Mouse (Mus musculus): Measurements from ENCODE around the gene Nudt6.
A peak's percentile ranks its signal among the peaks of the same experiment; 100 is the strongest.

Gene Nudt6

DNA sequence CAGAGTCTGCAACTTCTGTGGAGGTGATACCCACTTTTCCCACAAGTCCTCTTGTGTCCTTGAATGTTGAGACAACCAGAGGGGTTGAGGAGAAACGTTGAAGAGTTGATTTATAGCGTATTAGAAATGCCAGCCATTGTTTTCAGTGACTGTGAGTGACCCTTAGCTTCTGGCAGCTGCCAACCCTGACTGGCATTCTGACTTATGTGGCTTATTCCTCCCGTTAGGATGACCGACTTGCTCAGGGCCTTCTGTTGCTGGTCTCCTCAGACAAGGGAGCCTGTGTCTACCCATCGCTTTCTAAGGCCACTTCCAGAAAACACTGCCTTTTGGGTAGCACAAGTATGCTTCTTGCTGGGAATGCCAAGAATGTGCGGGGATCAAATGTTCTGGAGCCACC, 38.6 kb downstream of the Nudt6 start:
- DNase-seq: no peak

- DNase-seq: no peak
Observed at GRCm38 (mm10) chr3:37379930-37380881, 39.8 kb downstream of the Nudt6 start.

DNA sequence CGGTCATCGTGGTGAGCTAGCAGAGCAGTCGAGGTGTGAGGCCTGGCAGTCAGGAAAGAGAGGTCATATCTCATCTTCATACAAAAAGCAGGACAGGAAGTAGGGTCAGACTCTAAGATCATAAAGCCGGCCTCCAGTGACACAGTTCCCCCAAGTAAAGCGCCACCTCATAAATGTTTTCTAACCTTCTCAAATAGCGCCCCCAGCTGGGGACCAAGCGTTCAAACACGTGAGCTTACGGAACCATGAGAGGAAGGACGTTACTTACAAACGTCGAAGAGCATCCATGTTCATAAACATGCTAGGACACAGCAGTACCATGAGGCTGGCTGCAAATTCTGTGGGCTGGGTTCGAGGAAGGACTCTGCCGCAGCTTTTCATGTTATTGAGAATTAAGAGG, 40.8 kb downstream of the Nudt6 start:
- DNase-seq: no peak

DNA sequence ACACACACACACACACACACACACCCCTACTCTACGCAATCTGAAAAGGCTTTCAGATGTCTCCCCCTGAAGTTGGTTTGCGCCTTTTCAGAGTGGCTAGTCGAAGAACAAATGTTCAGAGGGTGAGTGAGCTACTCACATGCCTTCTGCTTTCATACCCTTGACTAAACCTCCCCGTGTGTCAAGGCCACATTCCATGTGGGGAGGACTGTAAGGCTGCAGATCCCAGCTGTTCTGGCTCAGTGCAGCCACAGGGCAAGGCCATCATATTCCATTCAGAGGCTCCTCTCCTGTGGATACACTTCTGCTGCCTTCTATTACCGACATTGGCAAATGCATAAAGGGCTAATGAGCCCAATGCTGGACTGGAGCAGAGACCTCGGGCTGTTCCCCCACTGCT, 41.6 kb downstream of the Nudt6 start:
- peak; percentile 13 for DNase-seq

DNA sequence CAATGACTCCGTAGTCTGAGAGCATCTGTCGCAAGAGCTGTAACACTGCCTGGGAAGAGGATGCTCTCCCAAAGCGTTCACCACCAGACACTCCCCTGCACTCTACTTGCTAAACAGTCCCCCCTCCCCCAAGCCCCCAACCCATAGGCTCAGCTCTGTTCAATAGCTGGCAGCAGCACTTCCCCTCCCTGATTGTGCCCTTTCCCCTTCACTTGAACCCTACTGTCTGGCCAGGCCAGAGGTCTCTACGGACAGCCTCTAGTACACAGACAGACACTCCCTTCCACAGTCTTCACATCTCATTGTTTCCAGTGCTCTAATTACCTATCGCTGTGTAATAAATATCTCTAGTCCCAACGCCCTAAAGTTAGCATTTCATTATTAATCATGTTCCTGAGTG, 42.1 kb downstream of the Nudt6 start:
- no peak for DNase-seq

DNA sequence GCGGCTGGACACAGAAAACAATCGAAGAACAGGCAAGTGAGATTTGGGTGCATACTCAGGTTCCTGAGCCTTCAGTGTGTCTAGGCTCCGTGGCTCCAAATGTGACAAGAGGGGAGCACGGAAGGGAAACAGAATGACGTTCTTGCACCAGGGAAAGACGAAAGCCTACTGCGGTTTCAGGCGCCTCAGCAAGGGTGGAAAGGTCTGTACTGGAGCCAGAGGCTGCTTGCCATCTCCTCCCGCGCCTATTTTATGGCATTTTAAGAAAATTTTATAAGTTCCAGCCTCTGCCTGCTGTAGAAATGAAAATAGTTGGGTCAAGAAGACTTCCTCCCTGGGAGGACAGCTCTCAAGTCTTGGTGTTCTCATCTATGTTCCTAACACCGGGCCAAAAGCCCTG, 46.3 kb downstream of the Nudt6 start:
- no peak for DNase-seq

- DNase-seq: no peak
Observed at GRCm38 (mm10) chr3:37370407-37370806, 49.6 kb downstream of the Nudt6 start.

DNA sequence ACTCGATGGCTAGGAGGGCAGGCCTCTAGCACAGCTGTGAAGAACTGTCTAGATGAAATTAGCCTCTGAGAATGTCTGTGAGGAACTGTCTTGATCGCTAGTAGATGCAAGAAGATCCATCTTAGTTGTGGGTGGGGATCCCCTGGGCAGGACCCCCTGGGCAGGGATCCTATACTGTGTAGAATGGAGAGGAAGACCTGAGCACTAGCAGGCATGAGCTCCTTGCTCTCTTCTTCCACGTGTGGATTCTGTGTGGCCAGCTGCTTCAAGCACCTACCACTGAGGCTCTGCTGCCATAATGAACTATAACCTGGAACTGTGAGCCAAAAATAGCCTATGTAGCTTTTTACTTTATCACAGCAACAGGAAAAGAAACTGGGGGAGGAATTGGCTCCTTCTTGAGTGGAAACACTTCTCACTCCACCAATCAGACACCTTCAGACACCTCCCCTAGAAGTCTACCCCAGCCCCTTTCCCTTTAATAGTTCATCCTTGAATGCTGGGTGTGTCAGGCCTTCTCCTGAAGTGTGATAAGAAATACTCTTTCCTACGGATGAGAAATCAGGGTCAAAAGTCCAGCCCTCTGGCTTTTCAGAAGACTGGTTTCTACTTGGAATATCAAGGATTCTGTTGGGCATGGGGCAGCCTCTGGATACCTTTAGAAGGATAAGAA, 53.5 kb downstream of the Nudt6 start:
- DNase-seq: no peak

- DNase-seq: no peak
Observed at GRCm38 (mm10) chr3:37365976-37366375, 54.0 kb downstream of the Nudt6 start.

DNA sequence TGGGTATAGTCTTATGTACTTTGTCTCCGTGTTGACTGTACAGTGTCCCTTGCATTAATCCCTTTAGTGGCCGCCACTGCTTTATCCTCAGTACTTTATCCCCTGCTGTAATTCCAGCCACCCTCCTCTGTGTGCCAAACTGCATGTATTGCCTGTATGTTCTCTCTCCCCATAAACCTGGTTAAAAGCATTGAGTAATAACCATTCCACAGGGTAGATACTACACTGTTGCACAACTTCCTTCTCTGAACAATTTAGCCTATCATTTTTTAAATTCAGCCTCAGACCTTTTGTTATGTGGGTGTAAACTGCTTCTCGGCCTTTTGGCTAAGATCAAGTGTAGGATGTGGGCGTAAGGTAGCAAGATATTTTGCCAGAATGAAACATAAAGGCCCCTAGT, 54.9 kb downstream of the Nudt6 start:
- DNase-seq: no peak

DNA sequence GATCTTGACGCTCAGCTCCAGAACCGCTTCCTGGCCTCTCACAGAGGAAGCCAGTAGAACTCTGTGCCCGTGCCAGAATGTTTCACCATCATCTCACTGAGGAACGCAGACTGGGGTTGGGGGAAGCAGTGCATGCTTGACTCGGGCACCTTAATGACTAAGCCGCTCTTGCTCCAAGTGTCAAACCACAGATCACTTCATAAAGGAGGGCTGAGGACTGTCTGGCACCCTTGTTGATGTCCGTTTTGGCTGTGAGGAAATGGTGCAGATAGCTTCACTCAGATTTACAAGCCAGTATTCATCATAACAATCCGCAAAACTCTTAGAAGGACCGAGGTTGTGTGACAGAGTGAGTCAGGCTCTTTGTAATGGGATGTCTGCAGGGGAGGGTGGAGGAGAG, 59.3 kb downstream of the Nudt6 start:
- DNase-seq: no peak
